Mouse (Mus musculus) left cerebral cortex, postnatal 36 days (tissue): ENCODE results near the gene Rere. TPM values are rescaled to one million over a fixed set of nuclear protein-coding genes. Genes with fewer than 3 reads are reported as not detected.
A peak's percentile ranks its signal among the peaks of the same experiment; 100 is the strongest.

Experiments
- DNase-seq, 2 experiments: peaks; one replicate each; pipeline ENCODE4 v3.0.0; 2021 to 2022; ENCODE audit warnings: low spot score in 2 of 2, mixed read lengths in 1 of 2
- intact Hi-C: fragments of 180-260 bp; cut with DNase I; formaldehyde crosslinking; loops from one replicate; pipeline ENCODE4 v1.15.1; 2025
- total RNA-seq, 2 experiments: library from RNA; stranded (reverse); gene quantifications; 2 replicates each; pipeline ENCODE4 v1.2.3; 2021

The Rere gene
- total RNA-seq, 2 experiments from 2014 or later = 86.7 to 131 TPM

DNA sequence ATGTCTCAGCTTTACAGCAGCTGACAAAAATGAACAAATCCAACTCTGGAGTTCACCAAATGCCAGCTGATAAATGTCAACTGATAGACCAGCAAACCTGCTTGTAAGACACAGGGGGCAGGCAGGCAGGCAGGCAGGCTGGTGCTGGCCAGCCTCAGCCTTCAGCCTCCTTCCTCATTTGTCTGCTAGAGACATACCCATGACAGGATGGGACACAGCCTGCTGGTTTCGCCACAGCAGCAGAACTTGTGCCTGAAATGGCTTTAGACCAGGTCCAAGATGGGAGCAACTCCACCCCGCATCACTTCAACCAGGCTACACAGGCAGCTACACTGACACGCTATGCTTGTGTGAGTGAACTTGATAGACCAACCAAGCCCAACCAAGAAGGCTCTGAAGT, 324.4 kb downstream of the Rere start:
- intact Hi-C loops = no loop called here
- DNase-seq = no peak

DNA sequence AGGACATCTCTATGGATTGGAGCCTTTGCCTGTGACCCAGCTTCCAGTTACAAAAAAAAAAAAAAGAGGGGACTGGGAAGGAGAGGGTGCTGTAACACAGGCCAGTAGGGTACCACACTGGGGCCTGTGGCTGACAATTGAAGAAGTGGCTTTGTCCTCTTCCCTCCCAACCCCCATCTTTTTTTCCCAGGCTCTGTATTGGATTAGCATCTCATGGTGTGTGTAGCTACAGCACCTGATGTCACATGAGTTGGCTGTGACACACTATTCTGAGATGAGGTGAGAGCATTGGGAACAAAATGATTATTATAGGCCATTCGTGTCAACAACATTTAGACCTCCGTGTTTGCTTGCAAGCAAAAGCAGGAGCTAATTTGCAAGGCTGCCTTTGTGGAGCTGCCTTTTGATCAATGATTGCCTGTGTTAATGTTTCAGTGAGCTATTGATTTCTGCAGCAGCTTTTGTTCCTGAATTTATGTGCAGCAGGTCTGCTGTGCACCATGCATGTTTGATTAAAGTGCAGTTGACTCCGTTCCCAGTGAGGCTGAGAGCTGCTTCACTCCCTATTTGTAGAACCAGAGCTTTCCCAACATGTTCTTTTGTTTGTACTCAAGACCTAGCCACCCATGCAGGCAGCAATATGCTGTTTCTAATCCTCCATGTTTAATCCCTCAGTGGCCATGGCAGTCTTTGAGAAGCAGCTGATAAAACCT, 325.2 kb downstream of the Rere start:
- intact Hi-C loops = no loop called here
- DNase-seq = no peak

DNA sequence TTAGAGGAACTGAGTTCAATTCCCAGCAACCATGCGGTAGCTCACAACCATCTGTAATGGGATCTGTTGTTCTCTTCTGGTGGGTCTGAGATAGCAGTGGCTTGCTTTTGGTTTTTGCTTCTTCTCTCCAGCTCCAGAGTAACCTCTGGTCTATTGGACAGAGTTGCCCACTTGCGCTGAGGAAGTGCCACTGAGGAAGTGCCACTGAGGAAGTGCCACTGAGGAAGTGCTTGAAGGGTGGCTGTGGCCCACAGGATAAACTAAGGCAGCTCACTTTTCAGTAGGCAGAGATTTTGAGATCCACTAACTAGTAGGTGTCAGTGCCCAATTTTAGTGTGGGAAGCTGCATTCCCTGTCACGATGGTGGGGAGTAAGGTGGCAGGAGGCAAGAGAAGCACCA, 327.2 kb downstream of the Rere start:
- intact Hi-C loops = no loop called here
- no peak for DNase-seq

DNA sequence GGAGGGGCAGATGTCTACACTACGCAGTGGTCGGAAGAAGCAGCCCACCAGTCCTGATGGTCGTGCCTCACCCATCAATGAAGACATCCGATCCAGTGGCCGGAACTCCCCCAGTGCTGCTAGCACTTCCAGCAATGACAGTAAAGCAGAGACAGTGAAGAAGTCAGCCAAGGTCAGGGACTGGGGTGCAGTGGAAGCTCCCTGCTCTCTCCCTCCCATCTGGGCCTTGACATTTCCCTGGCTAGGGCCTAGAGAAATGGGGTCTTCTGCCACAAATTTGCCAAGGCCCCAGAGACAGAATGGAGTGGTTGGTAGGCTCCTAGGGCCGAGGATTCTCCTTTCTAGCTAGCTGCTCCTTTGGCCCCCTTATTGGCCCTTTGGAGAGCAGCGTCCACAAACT, 332.3 kb downstream of the Rere start:
- DNase-seq = no peak
- intact Hi-C loops = no loop called here

DNA sequence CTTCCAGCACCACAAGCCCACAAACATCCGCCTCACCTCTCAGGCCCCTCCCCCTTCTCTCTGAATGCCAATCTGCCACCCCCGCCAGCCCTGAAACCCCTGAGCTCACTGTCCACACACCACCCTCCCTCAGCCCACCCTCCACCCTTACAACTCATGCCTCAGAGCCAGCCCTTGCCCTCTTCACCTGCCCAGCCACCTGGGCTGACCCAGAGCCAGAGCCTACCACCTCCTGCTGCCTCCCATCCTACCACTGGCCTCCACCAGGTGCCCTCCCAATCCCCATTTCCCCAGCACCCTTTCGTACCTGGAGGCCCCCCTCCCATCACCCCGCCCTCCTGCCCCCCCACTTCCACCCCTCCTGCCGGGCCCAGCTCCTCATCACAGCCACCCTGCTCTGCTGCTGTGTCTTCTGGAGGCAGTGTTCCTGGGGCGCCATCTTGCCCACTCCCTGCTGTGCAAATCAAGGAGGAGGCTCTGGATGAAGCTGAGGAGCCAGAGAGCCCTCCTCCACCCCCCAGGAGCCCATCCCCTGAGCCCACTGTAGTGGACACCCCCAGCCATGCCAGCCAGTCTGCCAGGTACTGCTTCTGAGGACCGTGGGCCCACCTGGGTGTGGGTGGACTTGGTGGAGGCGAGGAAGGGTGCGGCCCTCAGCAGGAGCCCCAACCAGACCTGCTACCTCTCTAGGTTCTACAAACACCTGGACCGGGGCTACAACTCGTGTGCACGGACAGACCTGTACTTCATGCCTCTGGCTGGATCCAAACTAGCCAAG, 334.0 kb downstream of the Rere start:
- intact Hi-C loops = no loop called here
- no peak for DNase-seq

DNA sequence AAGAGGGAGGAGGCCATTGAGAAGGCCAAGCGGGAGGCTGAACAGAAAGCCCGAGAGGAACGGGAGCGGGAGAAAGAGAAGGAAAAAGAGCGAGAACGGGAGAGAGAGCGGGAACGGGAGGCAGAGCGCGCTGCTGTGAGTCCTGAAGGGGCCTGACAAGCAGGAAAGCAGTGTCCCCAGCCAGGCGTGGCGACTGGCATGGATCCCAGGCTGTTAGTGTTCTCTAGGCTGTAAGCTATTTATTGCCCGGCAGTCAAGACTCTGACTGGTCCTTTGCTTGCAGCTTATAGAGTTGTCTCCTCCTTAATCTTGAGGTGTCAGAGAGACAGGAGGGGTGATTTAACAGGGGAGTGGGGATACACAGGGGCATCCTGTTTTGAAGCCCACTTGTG, 334.6 kb downstream of the Rere start:
- intact Hi-C loops = no loop called here
- no peak for DNase-seq

- intact Hi-C loops = no loop called here
- DNase-seq = no peak
Observed at GRCm38 (mm10) chr4:150616841-150617240, 335.4 kb downstream of the Rere start.

DNA sequence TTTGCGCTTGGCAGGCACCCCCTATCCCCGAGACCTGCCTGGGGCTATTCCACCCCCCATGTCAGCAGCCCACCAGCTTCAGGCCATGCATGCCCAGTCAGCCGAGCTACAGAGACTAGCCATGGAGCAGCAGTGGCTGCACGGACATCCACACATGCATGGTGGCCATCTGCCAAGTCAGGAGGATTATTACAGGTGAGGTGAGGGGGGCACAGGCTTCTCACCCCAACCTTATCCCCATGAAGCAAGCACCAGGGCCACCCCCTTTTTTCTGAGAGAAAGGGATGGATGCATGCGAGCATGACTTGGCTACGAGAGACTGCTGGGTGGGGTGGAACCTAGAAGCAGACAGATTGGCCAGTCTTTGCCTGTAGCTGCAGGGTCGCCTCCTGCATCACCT, 337.6 kb downstream of the Rere start:
- no peak for DNase-seq

DNA sequence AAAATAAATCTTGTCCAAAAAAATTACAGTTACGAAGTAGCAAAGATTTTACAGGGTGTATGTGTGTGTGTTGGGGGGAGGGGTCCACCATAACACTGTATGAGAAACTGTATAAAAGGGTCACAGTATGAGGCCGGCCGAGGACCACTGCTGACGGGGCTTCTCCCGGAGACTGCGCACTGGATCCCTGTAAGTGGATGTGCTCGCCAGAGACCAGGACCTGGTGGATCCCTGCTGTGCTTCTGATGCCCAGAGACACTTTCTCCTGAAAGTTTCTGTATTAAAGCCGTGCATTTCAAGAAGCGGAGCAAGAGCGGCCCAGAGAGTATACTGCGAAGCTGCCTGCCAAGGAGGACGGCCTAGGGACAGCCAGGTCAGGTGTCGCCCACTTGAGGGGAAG, 341.2 kb downstream of the Rere start:
- intact Hi-C loops = no loop called here
- no peak for DNase-seq

More for the DNA sequence above, 337.6 kb downstream of the Rere start:
- intact Hi-C loops = no loop called here

DNA sequence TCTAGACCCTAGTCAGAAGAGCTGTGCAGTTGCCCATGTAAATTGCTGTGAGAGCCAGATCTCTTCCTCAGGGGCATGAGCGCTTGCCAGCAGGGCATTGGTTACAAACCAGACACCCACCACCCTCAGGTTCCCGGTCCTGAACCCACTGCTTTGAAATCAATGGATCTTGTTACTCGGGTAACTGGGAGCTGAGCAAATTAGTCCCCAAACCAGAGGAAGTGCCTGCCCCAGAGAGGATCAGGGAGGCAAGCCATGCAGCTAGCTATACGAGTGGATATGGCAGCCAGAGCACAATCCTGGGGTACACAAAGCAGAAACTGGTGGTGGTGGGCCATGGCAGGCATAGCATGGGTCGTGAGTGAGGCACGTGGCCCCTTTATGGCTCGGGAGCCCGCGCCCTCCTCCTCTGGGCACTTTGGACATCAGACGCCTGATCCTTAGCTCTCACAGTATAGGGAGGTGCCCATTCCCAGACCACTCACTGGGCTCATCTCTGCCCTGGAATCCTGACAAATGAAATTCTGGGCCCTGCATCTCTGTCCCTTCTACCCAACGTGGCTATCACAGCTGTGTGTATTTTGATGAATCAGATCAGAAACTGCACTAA, 342.9 kb downstream of the Rere start:
- intact Hi-C loops = no loop called here
- DNase-seq = no peak

DNA sequence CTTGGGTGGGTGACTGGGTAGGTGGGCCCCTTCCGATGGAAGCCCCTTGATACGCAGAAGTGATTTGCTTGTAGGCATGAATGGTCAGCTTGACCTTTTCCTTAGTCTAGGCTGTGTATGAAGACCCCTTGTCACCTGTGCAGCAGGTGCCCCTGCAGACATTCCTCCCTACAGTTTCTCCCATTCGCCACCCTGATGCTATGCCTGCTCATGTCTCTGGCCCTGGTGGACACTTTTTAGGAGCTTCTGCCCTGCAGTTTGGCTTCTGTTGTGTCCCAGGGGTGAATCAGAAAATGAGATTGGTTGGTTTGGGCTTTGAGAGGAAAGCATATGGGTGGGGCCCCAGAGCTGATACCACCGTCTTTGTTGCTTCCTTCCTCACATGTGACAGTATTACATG, 343.5 kb downstream of the Rere start:
- intact Hi-C loops = no loop called here
- DNase-seq = no peak

DNA sequence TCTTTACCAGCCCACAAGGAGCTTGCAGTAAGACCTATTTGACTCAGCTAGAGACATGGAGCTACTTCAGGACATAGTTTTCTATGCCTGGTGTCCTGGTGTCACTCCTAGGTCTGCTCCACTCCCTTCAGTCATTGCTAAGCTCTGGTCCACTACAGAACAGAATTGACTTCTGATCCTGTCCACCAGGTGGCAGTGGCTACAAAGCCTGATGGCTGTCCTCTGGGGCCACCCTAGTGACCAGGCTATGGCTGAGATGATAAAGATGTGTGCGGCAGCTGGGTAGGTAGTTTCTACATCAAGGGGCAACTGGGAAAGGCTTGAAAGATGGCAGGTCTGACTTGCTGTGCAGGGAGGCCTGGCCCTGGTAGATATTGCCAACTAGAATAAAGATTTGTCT, 344.0 kb downstream of the Rere start:
- DNase-seq = no peak
- intact Hi-C loops = no loop called here

DNA sequence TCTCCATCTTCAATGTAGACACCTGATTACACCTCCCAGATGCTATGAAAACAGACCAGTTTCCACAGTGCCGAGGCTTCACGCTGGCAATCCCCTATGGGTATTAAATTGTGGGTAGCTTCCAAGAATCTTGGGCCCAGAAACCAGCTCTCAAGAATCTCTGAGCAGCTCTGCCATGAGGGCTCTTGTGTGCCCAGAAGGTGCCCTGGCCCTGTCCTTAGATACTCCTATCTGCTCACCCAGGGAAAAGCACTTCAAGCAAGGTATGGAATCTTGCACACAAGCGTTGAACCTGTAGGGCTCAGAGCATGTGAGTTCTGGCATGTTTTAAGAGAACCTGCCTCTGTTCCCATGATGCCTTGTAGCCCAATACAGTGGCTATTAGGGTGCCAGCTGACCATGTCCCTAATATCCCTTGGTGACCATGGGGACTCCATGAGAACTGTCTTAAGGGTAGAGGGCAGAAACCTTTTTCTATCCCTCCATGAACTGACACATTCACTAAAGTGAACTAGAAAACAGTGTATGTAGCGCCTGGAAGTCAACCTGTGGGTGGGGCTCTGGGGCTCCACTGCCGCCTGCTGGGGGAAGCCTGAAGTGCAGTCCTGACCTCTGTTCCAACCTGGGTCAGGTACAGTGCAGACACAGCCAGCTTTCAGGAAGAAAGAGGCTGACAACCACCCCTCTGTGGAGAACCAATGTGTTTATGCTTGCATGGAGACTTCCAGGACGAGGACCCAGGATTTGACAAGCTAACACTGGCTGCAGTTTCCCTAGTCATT, 344.7 kb downstream of the Rere start:
- DNase-seq = no peak
- intact Hi-C loops = no loop called here

DNA sequence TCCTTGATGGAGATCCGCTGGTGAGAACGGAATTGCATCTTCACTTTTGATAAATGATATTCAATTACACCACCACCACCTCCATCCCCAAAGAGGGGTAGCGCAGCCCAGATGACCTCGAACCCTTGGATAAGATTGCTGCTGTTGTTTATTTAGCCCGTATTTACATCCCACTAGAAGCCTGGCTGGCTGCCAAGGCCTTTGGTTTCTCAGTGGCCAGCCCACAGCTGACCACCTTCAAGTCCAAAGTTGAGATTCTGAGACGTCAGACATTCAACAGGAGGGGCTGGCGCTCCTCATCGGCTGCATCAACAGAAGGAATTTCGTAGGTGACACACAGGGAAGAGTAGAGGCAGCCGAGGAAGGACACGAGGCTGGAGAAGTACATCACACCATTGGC, 347.8 kb downstream of the Rere start:
- no peak for DNase-seq
- intact Hi-C loops = no loop called here

GRCm38 (mm10) chr4:150635568-150635967, 354.1 kb downstream of the Rere start:
- intact Hi-C loops = no loop called here
- DNase-seq = no peak

DNA sequence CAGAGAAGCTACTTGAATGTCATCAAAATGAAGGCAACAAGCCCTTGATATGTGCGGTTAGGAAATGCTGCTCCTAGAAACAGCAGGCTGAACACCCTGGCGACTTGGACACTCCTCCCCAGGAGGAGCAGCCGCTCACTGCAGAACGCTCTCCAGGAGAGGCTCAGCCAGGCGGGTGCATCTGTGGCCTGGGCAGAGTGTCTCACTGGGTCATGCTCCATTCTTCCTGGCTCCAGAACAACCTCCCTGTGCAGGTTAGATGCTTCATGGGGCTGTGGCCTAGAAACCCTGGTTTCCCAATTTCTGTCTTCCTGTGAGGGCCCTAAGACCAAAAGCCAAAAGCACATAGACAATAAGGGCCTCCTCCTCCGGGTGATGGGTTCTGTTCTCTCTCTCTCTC, 355.2 kb downstream of the Rere start:
- intact Hi-C loops = no loop called here
- DNase-seq = no peak

- no peak for DNase-seq
- intact Hi-C loops = no loop called here
Observed at GRCm38 (mm10) chr4:150644299-150644698, 362.9 kb downstream of the Rere start.

- DNase-seq = no peak
- intact Hi-C loops = no loop called here
Observed at GRCm38 (mm10) chr4:150649327-150649726, 367.9 kb downstream of the Rere start.

GRCm38 (mm10) chr4:150651390-150652277, 370.2 kb downstream of the Rere start, which contains the start of gene Slc45a1:
TSS of gene Slc45a1 (minus strand) at chr4:150652174.
- intact Hi-C loops = no loop called here

More at GRCm38 (mm10) chr4:150651390-150652277, 370.2 kb downstream of the Rere start, which contains the start of gene Slc45a1:
- DNase-seq = peak; percentile 50 to 67
